Mouse (Mus musculus) limb, embryonic 14.5 days (tissue): ENCODE results near the gene 1110065P20Rik. TPM values are rescaled to one million over a fixed set of nuclear protein-coding genes. Genes with fewer than 3 reads are reported as not detected.

Experiments used
- ATAC-seq: fragments of 200-750 bp; cut with Nextera tagmentation; 2 replicates; pipeline ENCODE4 v1.8.0; 2017; ENCODE audit warnings: low read depth, moderate number of reproducible peaks, moderate TSS enrichment; ENCODE audit not compliant: low FRiP score
- DNase-seq: peaks from one replicate; pipeline ENCODE4 v3.0.0-alpha.2; 2015; ENCODE audit warnings: low spot score
- H3K27ac ChIP-seq: fragments of 300-500 bp; sonication (generic); replicated peaks from 2 replicates; pipeline ENCODE4 v1.5.1; 2014; ENCODE audit warnings: low read depth, mild to moderate bottlenecking, low read length, moderate library complexity, mixed read lengths
- H3K27me3 ChIP-seq: fragments of 300-500 bp; sonication (generic); 2 replicates; pipeline ENCODE4 v1.6.1; 2014; ENCODE audit warnings: low read length, mixed read lengths; ENCODE audit not compliant: control insufficient read depth, insufficient read depth
- H3K36me3 ChIP-seq: fragments of 300-500 bp; sonication (generic); 2 replicates; pipeline ENCODE4 v1.6.1; 2014; ENCODE audit warnings: mild to moderate bottlenecking, low read length, moderate library complexity, mixed read lengths; ENCODE audit not compliant: control insufficient read depth, insufficient read depth
- H3K4me1 ChIP-seq: fragments of 300-500 bp; sonication (generic); 2 replicates; pipeline ENCODE4 v1.6.1; 2014; ENCODE audit warnings: antibody characterized with exemption, low read length, mixed read lengths; ENCODE audit not compliant: control insufficient read depth, insufficient read depth
- H3K4me2 ChIP-seq: fragments of 300-500 bp; sonication (generic); replicated peaks from 2 replicates; pipeline ENCODE4 v1.6.1; 2014; ENCODE audit warnings: low read depth, mild to moderate bottlenecking, low read length, moderate library complexity; ENCODE audit not compliant: severe bottlenecking
- H3K4me3 ChIP-seq: fragments of 300-500 bp; sonication (generic); replicated peaks from 2 replicates; pipeline ENCODE4 v1.5.1; 2014; ENCODE audit warnings: low read length
- H3K9ac ChIP-seq: fragments of 300-500 bp; sonication (generic); 2 replicates; pipeline ENCODE4 v1.6.1; 2014; ENCODE audit warnings: mild to moderate bottlenecking, low read depth, low read length, moderate library complexity; ENCODE audit not compliant: severe bottlenecking
- H3K9me3 ChIP-seq: fragments of 300-500 bp; sonication (generic); 2 replicates; pipeline ENCODE4 v1.6.1; 2016; ENCODE audit warnings: low read length; ENCODE audit not compliant: control insufficient read depth
- POLR2A ChIP-seq: fragments of 200-500 bp; IDR thresholded peaks from 2 replicates; pipeline ENCODE4 v1.8.0; 2012; ENCODE audit warnings: inconsistent platforms, mild to moderate bottlenecking, moderate library complexity, borderline replicate concordance; ENCODE audit not compliant: insufficient read depth, insufficient read length; ENCODE audit errors: extremely low read depth
- WGBS: fragments of 180-500 bp; shearing (Covaris S2); extraction: QIAGEN DNeasy Blood & Tissue Kit; methylation state at CpG from one replicate; pipeline ENCODE4 v1.1.7; 2014; 5-methylcytosine and 5-hydroxymethylcytosine counted together
- polyA plus RNA-seq, 2 experiments: library from polyadenylated mRNA; depleted of rRNA in 1 of 2; stranded (reverse) in 1 of 2; unstranded in 1 of 2; fragments of >200 nt; fragmentation: Nextera tagmentation in 1 of 2; extraction: Ambion mirVana in 1 of 2; gene quantifications; 2 replicates each; pipeline versions ENCODE4 v1.2.1 to v1.2.3; 2012 to 2014

Gene 1110065P20Rik
- polyA plus RNA-seq, 2 experiments: 63.4 to 67.5 TPM

- Histone ChIP-seq H3K27me3 (no peaks in the 10 kb centered on the region), H3K36me3 (peaks cover 76% of the 10 kb centered on the region), H3K9ac (no peak overlapping the region), H3K9me3 (no peaks in the 10 kb centered on the region), H3K4me3 (no peak overlapping the region), H3K27ac (no peak overlapping the region), H3K4me1 (no peaks in the 10 kb centered on the region), H3K4me2 (no peak overlapping the region)
- DNase-seq (no peak), ATAC-seq (no peak)
- WGBS: 97% methylated on average over 6 of the region's 6 CpGs
- TF ChIP-seq POLR2A: no peak
Measured at GRCm38 (mm10) chr4:124824967-124825366, 26.0 kb downstream of the 1110065P20Rik start.

GRCm38 (mm10) chr4:124818832-124819231 is 32.2 kb downstream of the 1110065P20Rik start:
- WGBS: 93% methylated on average over 4 of the region's 4 CpGs
- H3K27me3 ChIP-seq: no peaks in the 10 kb centered on the region
- H3K4me1 ChIP-seq: no peaks in the 10 kb centered on the region
- H3K4me2 ChIP-seq: no peak overlapping the region
- no peak for DNase-seq
- ATAC-seq: no peak
- TF ChIP-seq POLR2A: no peak
- no peaks in the 10 kb centered on the region for H3K9me3 ChIP-seq
- no peak overlapping the region for H3K27ac ChIP-seq
- no peak overlapping the region for H3K4me3 ChIP-seq
- H3K9ac ChIP-seq: no peak overlapping the region
- H3K36me3 ChIP-seq: peaks cover 47% of the 10 kb centered on the region

- no peaks in the 10 kb centered on the region for H3K27me3 ChIP-seq
- no peak overlapping the region for H3K4me3 ChIP-seq
- no peaks in the 10 kb centered on the region for H3K4me1 ChIP-seq
- 25% methylated on average over 6 of the region's 6 CpGs for WGBS
- no peak overlapping the region for H3K27ac ChIP-seq
- no peak overlapping the region for H3K4me2 ChIP-seq
- H3K36me3 ChIP-seq: peaks cover 42% of the 10 kb centered on the region
- no peak overlapping the region for H3K9ac ChIP-seq
- DNase-seq: peak; percentile 9
- H3K9me3 ChIP-seq: no peaks in the 10 kb centered on the region
- TF ChIP-seq POLR2A: no peak
- no peak for ATAC-seq
Measured at GRCm38 (mm10) chr4:124817803-124818202, 33.2 kb downstream of the 1110065P20Rik start.

GRCm38 (mm10) chr4:124815901-124816300 is 35.1 kb downstream of the 1110065P20Rik start:
- H3K9me3 ChIP-seq: no peaks in the 10 kb centered on the region
- H3K4me1 ChIP-seq: no peaks in the 10 kb centered on the region
- no peak overlapping the region for H3K27ac ChIP-seq
- TF ChIP-seq POLR2A: no peak
- no peaks in the 10 kb centered on the region for H3K27me3 ChIP-seq
- DNase-seq: no peak
- H3K4me3 ChIP-seq: no peak overlapping the region
- 94% methylated on average over 11 of the region's 11 CpGs for WGBS
- peaks cover 38% of the 10 kb centered on the region for H3K36me3 ChIP-seq
- H3K4me2 ChIP-seq: no peak overlapping the region
- no peak overlapping the region for H3K9ac ChIP-seq
- ATAC-seq: no peak

- no peak for TF ChIP-seq POLR2A
- Histone ChIP-seq H3K27ac (no peak overlapping the region), H3K36me3 (peaks cover 35% of the 10 kb centered on the region), H3K27me3 (no peaks in the 10 kb centered on the region), H3K9me3 (no peaks in the 10 kb centered on the region), H3K4me3 (no peak overlapping the region), H3K9ac (no peak overlapping the region), H3K4me1 (no peaks in the 10 kb centered on the region), H3K4me2 (no peak overlapping the region)
- WGBS: 81% methylated on average over 9 of the region's 9 CpGs
- DNase-seq: no peak
- no peak for ATAC-seq
Measured at GRCm38 (mm10) chr4:124811347-124811975, 39.5 kb downstream of the 1110065P20Rik start.
